Mouse (Mus musculus): ENCODE measurements around the gene Tmem229a. TPM values are rescaled to one million over a fixed set of nuclear protein-coding genes. Genes with fewer than 3 reads are reported as not detected.

Tmem229a gene
- under 1 TPM in 1 of 2 experiments, not detected in 1; 0.19 TPM for polyA plus RNA-seq (2017; shearing (Covaris generic))

DNA sequence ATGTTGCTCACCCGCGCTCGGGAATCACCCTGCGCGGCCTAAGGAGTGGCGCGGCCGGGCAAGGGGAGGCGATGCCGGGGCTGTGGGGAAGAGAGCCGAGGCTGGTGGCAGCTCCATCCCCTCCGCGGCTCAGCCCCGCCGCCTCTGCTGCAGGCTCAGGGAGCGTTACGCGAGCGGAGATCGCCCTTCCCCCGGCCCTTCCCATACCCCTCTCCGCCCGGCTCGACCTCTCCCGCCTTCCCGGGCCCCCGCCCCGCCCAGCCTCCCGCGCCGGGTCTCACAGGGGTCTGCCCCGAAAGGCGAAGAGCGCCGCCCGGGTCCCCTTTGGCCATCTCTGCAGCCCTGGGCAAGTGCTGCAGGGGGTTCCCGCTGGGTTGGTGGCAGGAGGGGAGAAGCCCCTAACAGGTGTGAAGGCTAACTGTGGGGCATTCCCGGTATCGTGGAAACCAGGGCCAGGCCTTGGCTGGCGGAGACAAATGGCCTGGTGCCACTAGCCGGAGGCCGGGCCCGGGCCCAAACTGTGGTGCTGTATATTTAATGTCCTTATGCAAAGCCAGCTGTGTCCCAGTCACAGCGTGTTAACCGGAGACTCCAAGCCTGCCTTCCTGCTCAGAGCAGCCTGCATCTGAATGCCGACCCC lies at the start of gene Tmem229a:
TSS of gene Tmem229a (minus strand) at position 352 of the 640 bp plus-strand sequence.
- ATAC-seq, result no peak

DNA sequence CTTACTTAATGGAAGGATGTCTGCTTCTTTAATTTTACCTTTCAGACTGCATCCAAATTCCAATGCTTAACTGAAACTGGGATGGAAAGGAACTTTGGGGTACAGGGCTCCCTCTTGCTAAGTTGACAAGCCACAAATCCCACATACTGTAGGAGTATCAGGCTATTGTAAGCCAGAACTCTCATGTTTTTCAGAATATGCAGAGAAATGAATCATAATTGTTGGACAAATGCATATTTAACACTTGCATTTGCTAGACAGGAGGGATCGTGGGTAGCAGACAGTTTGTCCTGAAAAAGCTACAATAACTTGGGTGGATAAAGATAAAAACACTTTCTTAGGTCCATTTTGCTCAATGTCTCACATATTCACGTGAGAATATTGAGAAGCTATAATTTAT lies 37.7 kb upstream of the Tmem229a start:
- no peak for ATAC-seq

DNA sequence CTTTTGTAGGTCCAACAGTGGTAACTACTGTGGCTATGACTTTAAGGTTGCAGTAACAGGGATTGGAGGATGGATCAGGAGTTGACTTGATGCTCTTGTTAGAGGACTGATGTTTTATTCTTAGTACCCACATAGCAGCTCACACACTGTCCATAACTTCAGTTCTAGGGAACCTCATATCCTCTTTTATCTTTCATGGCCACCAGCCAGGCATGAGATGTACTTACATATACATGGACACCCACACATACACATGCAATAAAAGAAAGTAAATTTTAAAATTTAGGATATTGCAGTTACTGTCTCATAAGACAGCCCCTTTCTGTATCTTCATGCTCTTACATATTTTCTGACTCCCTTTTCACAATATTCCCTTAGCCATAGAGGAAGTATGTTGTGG lies 33.7 kb upstream of the Tmem229a start:
- no peak for ATAC-seq

DNA sequence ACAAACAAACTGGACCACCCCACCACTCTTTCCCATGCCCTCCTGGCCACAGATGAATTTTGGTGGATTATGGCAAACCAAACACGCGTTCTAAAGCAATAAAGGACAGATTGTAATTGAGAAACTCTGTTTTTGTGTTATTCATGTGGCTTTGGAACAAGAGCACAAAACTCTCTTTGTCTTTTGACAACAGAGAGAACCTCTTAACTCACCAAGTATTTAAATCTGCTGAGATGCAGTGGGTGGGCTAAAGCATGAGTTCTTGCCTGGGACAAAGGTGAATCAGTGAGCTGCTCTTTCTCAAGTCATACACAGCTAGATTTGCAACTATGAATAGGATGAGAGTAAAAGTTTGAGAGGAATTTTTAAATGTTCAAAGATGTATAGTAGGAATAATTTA lies 20.1 kb upstream of the Tmem229a start:
- no peak for ATAC-seq

DNA sequence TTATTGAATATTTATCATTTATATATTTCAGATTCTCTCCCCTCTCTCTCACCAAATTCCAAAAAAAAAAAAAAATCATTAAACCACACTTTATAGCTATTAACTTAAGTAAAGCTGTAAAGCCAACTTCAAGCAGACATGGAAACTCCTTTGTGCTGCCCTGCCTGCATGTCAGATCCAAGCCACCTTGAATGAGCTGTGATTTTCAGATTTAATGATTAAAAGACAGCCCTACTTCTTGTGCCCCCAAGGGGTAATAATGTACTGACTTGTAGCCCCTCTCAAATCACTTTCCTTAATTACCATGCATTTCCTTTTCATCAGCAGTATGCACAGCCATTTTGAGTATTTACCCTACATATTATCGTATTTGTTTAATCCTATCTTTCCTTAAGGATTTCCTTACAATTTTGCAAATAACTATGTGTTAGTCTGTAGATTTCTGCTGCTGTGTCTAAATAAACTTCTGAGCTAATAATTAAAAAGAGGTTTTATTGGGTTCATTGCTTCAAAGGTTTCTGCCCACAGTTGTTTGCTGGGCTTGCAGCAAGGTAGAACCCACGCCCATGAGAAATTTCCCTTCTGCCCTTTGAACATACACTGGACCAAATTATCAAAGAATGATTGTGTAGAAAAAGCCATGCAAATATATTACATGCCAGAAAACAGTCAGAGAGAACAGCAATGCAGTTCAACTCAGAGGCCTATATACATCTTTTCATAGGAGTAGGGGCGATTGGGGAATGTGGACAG lies 12.6 kb upstream of the Tmem229a start:
- no peak for ATAC-seq

DNA sequence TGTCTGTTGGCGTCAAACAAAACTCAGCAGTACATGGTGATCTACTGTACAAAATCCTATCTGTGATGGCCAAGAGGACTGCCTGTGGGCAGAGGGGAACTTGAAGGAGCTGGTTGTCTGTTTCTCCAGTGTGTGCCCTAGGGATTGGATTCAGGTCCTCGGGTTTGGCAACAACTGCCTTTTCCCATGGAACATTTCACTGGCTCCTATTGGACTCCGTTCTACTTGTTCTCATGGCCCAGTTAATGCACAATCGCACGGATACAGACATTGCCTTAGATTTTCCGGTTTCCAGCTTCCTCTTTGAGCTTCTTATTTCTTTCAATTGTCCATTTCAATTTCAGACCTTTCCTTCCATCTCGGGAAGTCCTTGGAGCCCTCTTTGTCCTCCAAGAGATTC lies 11.6 kb upstream of the Tmem229a start:
- no peak for ATAC-seq

DNA sequence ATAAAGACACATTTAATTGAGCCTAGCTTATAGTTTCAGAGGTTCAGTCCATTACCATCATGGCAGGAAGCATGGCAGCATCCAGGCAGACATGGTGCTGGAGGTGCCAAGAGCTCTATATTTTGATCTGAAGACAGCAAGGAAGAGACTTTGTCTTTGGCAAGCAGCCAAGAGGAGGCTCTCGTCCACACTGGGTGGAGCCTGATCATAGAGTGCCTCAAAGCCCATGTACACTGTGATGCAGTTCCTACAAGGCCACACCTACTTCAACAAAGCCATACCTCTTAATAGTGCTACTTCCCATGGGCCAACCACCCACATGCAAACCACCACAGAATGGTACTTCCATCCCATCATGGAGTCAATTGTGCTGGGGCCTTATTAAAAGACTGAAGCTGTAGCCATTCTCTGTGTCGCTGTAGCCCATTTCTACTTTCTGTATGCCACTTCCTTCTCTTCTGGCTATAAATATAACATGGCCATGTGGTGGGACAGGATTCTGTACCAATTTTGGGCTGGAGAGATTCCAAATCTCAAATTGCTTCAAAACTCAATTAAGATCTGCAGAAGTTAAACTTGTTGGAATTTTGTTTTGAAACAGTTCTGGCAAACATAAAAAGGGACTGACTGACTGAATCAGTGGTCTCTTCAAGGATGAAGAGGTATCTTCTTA lies 10.0 kb upstream of the Tmem229a start:
- no peak for ATAC-seq

DNA sequence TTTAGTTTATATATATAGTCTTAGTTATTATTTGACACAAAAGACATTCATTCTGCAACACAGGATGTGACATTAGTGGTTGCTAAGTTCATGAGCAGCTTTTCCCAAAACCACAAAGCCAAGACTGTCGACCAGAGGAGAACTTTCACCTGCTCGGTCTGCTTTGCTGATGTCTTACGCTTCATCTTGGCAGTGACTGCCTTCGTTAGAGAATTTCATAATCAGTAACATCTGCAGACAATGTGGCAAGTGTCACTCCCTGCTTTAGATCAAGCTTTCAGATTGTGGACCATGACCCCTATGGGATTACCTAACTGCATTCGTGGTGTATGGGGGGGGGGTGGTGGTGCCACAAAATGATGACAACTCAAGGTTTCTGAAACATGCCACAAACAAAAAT lies 7.7 kb upstream of the Tmem229a start:
- no peak for ATAC-seq

DNA sequence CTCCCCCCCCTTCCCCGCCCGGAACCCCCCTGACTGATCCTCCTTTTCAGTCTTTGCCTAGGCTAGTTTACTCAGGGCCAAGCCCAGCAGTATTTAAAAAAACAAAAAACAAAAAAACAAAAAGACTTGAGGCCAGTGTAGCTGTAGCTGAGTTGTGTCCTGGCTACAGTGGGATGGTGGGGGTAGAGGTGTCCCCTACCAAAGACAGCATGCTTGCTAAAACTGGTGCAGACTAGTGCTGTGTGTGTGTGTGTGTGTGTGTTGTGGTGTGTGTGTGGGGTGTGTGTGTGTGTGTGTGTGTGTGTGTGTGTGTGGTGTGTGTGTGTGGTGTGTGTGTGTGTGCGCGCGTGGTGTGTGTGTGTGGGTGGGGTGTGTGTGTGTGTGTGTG lies 483 bp upstream of the Tmem229a start:
- no peak for ATAC-seq

DNA sequence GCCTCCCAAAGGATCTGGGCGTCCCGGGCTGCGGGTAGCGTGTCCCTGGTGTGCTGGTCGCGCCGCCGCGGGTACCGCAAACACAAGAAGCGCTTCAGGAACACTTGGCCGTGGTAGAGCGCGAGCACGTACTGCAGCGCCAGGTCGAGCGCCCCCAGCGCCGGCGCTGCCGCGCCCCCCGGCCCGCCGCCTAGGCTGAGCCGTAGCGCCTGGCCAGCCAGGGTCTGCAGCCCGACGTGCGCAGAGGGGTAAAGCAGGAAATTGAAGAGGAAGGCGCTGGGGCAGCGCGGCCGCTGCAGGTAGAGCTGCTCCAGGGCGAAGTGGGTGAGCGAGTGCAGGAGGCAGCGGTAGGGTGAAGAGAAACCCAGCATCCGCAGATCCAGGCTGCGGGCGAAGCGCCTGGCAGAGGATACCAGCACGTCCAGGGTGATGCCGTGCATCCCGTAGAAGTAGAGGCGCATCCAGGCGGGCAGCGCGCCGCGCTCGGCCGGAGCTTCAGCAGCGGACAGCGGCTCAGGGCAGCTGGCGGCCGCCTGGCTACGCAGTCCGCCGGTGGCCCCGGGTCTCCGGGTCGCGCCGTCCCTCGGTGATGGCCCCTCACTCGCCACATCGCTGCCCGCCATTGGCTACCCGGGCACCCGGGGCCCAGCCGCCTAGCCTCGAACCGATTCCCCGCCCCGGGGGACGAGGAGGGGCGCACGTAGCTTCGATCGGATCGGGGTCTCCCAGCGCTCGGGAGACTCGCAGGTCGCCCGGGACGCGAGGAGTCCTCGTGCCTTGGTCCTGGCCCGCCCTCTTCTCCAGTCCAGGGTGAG lies 759 bp downstream of the Tmem229a start:
- ATAC-seq, result no peak

DNA sequence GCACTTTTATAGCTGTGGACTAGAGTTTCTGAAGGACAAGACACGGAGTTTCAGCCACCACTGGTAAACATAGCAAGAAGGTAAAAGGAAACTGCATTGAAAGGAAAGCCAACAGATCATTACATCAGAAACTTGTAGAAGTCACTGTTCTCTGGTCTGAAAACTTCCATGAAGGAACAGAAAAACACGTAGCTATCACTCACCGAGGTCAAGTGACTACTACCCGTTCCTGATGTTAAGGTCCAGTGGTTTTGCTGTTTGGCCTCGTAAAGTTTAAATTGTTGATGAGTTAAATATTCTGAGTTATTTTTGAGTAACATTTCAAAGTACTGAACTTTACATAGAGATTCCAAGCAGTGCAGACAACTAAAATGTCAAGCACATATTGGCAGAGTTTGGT lies 2.0 kb downstream of the Tmem229a start:
- ATAC-seq, result no peak

DNA sequence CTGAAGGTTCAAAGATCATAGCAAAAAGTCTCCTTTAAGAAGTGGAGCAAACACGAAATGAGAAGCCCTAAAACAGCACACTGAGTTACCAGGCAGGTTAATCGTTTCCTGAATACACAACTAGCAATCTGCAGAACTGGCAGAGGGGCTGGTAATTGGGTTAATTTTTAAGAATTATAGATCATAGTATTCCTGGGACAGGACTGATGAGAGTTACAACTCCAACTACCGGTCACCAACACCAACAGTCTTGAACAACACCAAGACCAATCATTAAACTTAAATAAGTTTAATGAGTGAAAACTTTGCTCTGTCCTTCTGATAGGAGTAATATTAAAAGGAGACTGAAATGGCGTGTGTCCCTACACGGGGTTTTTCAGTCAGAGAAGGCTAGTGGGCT lies 3.8 kb downstream of the Tmem229a start:
- no peak for ATAC-seq

DNA sequence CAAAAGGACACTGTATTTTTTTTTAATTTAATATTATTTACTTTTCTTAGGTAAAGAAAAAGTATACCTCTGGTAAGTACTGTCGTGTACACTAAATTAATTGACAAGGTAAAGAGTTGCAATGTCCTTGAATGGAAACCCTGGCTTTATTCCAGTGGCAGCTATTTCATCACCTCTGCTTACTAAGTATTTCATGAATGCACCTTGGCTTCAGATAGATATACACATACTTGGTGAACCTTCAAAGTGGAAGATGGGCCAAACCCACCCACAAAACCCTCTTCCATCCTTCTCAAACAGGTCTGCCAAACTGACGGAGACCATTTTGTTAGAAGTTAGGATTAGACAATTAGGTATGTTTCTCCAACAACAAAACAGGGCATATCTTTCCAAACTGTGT lies 5.4 kb downstream of the Tmem229a start:
- ATAC-seq, result no peak

DNA sequence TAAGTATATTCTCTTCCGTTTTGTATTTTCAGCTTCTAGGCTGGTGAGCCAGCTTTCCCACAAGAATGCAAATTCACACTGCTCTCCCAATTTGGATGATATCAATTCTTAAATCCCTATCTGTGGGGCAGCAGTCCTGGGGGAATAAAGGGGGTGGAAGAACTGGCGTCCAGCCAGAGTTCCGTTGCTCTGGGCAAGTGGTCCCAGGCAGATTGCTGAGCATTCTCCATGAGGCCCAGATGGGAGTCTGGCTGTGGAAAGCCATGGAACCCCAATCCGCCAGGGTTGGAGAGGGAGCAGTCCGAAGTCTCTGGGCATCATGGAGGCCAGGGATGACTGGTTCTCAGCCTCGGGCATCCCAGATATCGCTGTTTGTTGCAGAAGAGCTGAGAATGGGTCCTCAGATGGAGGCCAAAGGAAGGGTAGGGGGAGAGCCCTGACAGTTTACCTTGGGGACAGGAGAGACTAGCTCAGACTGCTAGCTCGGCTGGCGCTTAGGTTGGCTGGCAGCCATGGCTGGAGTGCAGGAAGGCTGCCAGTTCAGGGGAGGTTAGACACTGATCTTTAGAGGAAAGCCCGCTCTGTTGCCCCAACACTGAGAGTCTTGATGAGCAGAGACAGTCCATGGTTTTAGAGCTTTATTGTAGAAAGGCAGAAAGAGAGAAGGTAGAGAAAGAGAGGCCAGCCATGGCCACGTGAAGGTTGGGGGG lies 30.9 kb downstream of the Tmem229a start:
- ATAC-seq, result no peak

DNA sequence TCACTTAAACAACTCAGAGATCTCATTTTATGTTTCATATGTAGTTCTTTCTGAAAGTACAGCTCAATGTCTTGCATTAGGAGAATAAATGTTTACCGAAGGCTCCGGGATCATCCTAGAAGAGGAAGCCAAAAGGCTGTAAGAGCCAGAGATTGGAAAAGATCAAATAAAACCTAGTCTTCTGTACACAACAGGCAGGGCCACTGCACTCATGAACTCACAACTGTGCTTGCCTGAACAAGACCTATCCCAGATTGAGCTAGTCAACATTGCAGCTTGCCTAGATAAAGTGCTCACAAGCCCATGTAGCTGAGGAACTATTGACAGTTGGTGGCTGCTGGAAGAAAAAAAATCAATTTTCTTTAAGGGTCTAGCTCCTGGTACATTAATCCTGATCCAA lies 42.5 kb downstream of the Tmem229a start:
- no peak for ATAC-seq

DNA sequence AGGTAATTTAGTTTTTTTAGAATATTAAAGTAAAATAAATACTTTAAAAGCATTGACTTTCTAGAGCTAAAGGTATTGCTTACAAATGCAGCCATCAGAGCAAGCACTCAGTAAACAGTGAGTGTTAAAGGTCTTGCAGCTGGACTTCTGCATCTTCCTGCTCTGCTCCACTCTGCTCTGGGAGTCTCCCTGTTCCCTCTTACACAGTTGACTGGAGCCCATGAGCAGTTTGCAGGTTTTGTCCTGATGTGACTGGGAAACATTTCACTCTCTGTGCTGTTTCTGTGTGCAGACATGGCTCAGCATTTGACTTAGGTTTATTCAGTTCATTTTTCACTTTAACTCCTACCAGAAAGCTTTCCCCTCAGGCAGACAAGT lies 45.4 kb downstream of the Tmem229a start:
- no peak for ATAC-seq

DNA sequence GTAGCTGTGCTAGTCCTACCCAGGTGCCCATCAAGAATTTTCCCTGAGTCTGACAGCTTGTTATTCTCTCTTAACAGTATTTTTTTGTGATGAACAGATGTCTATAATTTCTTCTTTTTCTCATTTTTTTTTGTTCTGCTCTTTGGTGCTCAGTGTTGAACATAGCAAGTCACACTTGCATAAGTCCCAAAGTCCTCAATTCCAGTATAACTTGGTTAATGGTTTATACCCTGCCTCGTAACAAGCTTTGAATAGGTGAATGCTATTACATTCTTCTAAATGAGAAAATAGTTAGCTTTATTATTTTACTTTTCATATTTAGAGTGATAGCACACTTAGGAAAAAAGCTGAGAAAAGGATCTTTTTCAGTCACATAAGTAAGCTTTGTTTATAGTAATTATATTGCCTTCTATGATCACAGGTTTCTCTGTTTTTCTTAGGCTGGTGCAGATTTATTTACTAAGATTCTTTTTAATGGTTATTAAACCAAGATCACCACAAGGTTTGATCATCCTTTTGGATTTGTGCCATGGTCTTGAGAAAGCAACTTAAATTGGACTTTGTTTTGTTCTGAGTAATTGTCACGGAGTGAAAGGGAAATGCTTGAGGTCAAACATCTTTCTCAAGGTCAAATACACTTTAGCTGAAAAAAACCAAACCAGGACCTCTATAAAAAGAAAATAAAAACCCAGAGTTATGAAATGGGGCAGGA lies 45.9 kb downstream of the Tmem229a start:
- no peak for ATAC-seq

DNA sequence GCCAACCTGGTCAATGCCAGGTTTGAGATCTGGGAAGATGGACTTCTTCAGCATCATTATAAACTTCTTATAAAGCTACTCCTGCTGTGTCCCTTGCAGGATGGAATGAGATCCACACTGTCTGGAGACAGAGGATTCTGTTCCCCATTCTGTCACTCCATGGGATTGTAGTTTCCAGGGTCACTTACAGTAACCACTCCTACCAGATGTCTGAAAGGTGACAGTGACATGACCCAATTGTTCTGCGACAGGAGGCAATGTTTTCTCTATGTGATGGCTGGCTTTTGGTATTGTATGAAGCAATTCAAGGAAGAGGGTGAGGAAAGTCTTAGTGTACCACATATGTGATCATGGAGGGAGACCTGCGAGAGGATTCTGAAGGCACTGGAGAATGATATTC lies 48.3 kb downstream of the Tmem229a start:
- ATAC-seq, result no peak

DNA sequence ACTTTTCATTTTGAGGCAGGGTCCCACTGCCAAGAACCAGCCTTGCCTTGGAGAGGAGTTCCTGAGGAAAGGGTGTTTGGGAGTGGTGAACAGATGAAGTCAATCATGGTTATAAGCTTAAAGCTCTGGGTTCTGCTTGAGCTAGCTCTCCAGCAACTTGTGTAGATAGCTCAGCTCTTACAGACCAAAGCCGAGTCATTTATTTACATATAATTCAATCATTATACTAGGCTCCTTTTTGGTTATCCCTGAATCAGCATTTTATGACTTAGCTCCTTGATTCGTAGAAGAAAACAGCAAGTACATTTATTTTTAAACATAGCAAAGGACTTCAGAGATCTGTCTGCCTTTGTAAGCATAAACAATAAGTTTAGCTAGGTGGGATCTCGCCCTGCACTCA lies 51.0 kb downstream of the Tmem229a start:
- no peak for ATAC-seq
